Mouse (Mus musculus) lung, embryonic 16.5 days (tissue): Measurements from ENCODE around the gene Sympk. TPM values are rescaled to one million over a fixed set of nuclear protein-coding genes. Genes with fewer than 3 reads are reported as not detected.

ENCODE experiments used
- ATAC-seq: fragments of 200-750 bp; cut with Nextera tagmentation; 2 replicates; pipeline ENCODE4 v1.8.0; 2017; ENCODE audit warnings: low read depth, mild to moderate bottlenecking, moderate library complexity
- H3K27ac ChIP-seq: fragments of 300-500 bp; sonication (generic); 2 replicates; pipeline ENCODE4 v1.5.1; 2014; ENCODE audit warnings: mild to moderate bottlenecking, control low read depth, low read length
- H3K27me3 ChIP-seq: fragments of 300-500 bp; sonication (generic); 2 replicates; pipeline ENCODE4 v1.6.1; 2014; ENCODE audit warnings: low read depth, low read length, mixed read lengths; ENCODE audit not compliant: control insufficient read depth, insufficient read depth
- H3K36me3 ChIP-seq: fragments of 300-500 bp; sonication (generic); 2 replicates; pipeline ENCODE4 v1.6.1; 2014; ENCODE audit warnings: low read length; ENCODE audit not compliant: control insufficient read depth, insufficient read depth
- H3K4me1 ChIP-seq: fragments of 300-500 bp; sonication (generic); replicated peaks from 2 replicates; pipeline ENCODE4 v1.6.1; 2014; ENCODE audit warnings: low read length, mixed read lengths; ENCODE audit not compliant: control insufficient read depth, insufficient read depth
- H3K4me2 ChIP-seq: fragments of 300-500 bp; sonication (generic); 2 replicates; pipeline ENCODE4 v1.6.1; 2014; ENCODE audit warnings: low read depth, low read length, control low read depth
- H3K4me3 ChIP-seq: fragments of 300-500 bp; sonication (generic); 2 replicates; pipeline ENCODE4 v1.5.1; 2014; ENCODE audit warnings: mild to moderate bottlenecking, low read length, control low read depth
- H3K9ac ChIP-seq: fragments of 300-500 bp; sonication (generic); 2 replicates; pipeline ENCODE4 v1.6.1; 2014; ENCODE audit warnings: low read length, control low read depth
- H3K9me3 ChIP-seq: fragments of 300-500 bp; sonication (generic); 2 replicates; pipeline ENCODE4 v1.6.1; 2016; ENCODE audit warnings: low read length; ENCODE audit not compliant: control insufficient read depth
- WGBS: fragments of 180-500 bp; shearing (Covaris S2); extraction: QIAGEN DNeasy Blood & Tissue Kit; methylation state at CpG from one replicate; pipeline ENCODE4 v1.1.7; 2014; 5-methylcytosine and 5-hydroxymethylcytosine counted together
- polyA plus RNA-seq: library from polyadenylated mRNA; unstranded; fragments of >200 nt; fragmentation: Nextera tagmentation; extraction: Ambion mirVana; gene quantifications from 2 replicates; pipeline ENCODE4 v1.2.1, GENCODE M21; 2015

Gene Sympk
- polyA plus RNA-seq, 1 experiment from 2014 or later, result 27.5 TPM

DNA sequence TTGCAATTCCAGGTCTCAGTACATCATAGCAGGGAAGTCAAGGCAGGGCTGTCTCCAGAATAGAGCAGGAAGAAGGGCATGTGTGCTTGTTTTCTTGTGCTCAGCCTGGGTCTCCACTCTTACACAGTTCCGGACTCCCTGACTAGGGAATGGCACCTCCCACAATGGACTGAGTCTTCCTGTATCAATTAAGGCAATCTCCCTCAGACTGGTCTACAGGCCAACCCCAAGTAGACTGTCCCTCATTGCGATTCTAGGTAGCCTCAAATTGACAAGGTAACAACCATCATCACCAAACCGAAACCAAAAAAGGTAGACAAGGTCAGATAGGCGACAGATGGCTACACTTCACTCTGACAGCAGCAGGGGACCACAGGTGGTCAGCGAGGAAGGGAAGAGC is 51.1 kb downstream of the Sympk start:
- Histone ChIP-seq H3K27me3 (no peaks in the 10 kb centered on the region), H3K9ac (peak overlapping the region; percentile 50), H3K36me3 (peaks cover 16% of the 10 kb centered on the region), H3K4me2 (peak overlapping the region; percentile 80), H3K4me3 (peak overlapping the region; percentile 97), H3K27ac (no peak overlapping the region), H3K4me1 (peaks cover 20% of the 10 kb centered on the region), H3K9me3 (no peaks in the 10 kb centered on the region)
- WGBS, result 50% methylated on average over 5 of the region's 5 CpGs
- ATAC-seq, result no peak

GRCm38 (mm10) chr7:19075723-19076585 is 51.8 kb downstream of the Sympk start, which contains the start of gene Dmwd:
Gene Dmwd (plus strand): TSS chr7:19076227.
- H3K27ac ChIP-seq, result peak within 1 kb of the TSS; percentile 85
- peaks cover 23% of the 10 kb centered on the region for H3K36me3 ChIP-seq
- H3K4me2 ChIP-seq, result peak within 1 kb of the TSS; percentile 80
- H3K4me3 ChIP-seq, result peak within 1 kb of the TSS; percentile 97
- no peaks in the 10 kb centered on the region for H3K27me3 ChIP-seq
- WGBS, result under 1% methylated on average over 77 of the region's 91 CpGs
- H3K9me3 ChIP-seq, result no peaks in the 10 kb centered on the region
- peak within 1 kb of the TSS; percentile 98 for H3K9ac ChIP-seq
- H3K4me1 ChIP-seq, result peaks cover 20% of the 10 kb centered on the region
- peak; percentile 99 for ATAC-seq

GRCm38 (mm10) chr7:19076586-19076991 is 52.4 kb downstream of the Sympk start:
- peak overlapping the region; percentile 98 for H3K9ac ChIP-seq
- no peak for ATAC-seq
- H3K4me2 ChIP-seq, result peak overlapping the region; percentile 80
- peak overlapping the region; percentile 85 for H3K27ac ChIP-seq
- peak overlapping the region; percentile 97 for H3K4me3 ChIP-seq
- H3K27me3 ChIP-seq, result no peaks in the 10 kb centered on the region
- peaks cover 30% of the 10 kb centered on the region for H3K36me3 ChIP-seq
- peaks cover 20% of the 10 kb centered on the region for H3K4me1 ChIP-seq
- WGBS, result 0% methylated on average over 22 of the region's 22 CpGs
- H3K9me3 ChIP-seq, result no peaks in the 10 kb centered on the region

DNA sequence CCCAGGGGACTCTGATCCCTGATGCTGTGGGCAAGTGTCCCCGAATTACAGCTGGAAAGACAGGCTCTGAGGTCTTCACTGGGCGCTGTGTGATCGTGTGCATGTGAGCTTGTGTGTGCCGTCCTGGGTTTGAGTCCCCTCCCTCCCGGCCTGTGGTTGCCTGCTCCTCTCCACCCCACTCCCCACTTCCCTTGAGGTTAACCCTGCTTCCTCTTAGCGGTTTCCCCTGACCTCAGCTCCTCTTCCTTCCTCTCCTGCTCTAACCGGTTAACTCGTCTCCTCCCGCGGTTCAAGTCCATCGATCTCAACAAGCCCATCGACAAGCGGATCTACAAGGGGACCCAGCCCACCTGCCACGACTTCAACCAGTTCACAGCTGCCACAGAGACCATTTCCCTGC is 53.6 kb downstream of the Sympk start:
- H3K27ac ChIP-seq, result no peak overlapping the region
- H3K4me2 ChIP-seq, result peak overlapping the region; percentile 80
- H3K27me3 ChIP-seq, result no peaks in the 10 kb centered on the region
- peaks cover 39% of the 10 kb centered on the region for H3K36me3 ChIP-seq
- ATAC-seq, result no peak
- peaks cover 29% of the 10 kb centered on the region for H3K4me1 ChIP-seq
- H3K9me3 ChIP-seq, result no peaks in the 10 kb centered on the region
- peak overlapping the region; percentile 97 for H3K4me3 ChIP-seq
- H3K9ac ChIP-seq, result peak overlapping the region; percentile 98; the same call in 1 of the 2 replicates
- WGBS, result 67% methylated on average over 14 of the region's 14 CpGs

DNA sequence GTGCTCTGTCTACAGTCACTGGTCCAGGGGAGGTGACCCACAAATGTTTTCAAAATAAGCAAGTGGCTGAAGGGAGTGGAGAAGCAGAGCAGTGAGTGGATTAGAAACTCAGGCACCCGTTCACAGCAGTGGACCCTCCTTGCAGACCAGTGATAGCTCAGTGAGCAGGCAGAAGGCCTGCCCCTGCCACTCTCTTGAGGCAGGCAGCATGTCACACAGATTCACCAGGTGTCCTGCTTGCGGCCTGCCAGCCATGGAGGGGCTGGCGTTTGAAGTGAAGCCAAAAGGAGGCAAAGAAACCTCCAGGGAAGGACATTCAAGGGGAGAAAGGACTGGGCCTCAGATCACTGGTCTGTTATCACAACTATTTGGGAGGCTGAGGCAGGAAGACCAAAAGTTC is 54.6 kb downstream of the Sympk start:
- no peak for ATAC-seq
- 79% methylated on average over 3 of the region's 3 CpGs for whole genome bisulfite sequencing
- peaks cover 39% of the 10 kb centered on the region for H3K4me1 ChIP-seq
- H3K4me3 ChIP-seq, result no peak overlapping the region
- no peak overlapping the region for H3K27ac ChIP-seq
- H3K9ac ChIP-seq, result no peak overlapping the region
- H3K27me3 ChIP-seq, result no peaks in the 10 kb centered on the region
- no peaks in the 10 kb centered on the region for H3K9me3 ChIP-seq
- H3K36me3 ChIP-seq, result peaks cover 43% of the 10 kb centered on the region
- no peak overlapping the region for H3K4me2 ChIP-seq

DNA sequence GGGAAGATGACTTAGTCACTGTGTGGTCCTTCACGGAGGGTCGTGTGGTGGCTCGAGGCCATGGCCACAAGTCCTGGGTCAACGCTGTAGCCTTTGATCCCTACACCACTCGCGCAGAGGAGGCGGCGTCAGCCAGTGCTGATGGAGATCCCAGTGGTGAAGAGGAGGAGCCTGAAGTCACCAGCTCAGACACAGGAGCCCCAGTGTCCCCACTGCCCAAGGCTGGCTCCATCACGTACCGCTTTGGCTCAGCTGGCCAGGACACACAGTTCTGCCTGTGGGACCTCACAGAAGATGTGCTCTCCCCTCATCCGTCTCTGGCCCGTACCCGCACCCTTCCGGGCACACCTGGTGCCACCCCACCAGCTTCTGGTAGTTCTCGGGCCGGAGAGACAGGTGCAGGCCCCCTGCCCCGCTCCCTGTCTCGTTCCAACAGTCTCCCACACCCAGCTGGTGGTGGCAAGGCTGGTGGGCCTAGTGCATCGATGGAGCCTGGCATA is 56.3 kb downstream of the Sympk start:
- H3K4me3 ChIP-seq, result no peak overlapping the region
- no peaks in the 10 kb centered on the region for H3K9me3 ChIP-seq
- no peaks in the 10 kb centered on the region for H3K27me3 ChIP-seq
- no peak overlapping the region for H3K9ac ChIP-seq
- ATAC-seq, result no peak
- H3K4me2 ChIP-seq, result no peak overlapping the region
- H3K4me1 ChIP-seq, result peaks cover 52% of the 10 kb centered on the region
- no peak overlapping the region for H3K27ac ChIP-seq
- WGBS, result 84% methylated on average over 19 of the region's 19 CpGs
- H3K36me3 ChIP-seq, result peaks cover 43% of the 10 kb centered on the region

- peaks cover 53% of the 10 kb centered on the region for H3K4me1 ChIP-seq
- ATAC-seq, result no peak
These were observed 58.0 kb downstream of the Sympk start for GRCm38 (mm10) chr7:19082171-19082570.

DNA sequence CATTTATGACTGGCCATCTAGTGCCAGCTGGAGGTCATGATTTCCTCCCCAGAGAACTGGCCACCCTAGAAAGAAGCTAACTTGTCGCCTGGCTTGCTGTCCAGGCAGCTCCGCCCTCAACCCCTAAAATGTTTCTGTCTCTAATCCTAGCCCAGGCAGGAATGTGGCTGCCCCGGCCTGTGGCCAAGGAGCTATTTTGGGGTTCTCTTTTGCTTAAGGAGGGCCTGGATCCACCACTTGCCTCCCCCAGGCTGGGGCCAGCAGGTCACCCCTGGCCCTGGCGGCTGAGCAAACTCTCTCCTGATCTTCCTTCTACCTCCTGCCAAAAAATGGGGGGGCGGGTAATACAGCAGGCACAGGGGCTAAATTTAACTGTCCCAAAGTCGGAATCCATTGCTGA is 58.9 kb downstream of the Sympk start:
- WGBS, result 33% methylated on average over 6 of the region's 6 CpGs
- ATAC-seq, result peak; percentile 29; the same call in 1 of the 2 replicates
- Histone ChIP-seq H3K27me3 (no peaks in the 10 kb centered on the region), H3K36me3 (peaks cover 40% of the 10 kb centered on the region), H3K4me3 (no peak overlapping the region; the same call in 1 of the 2 replicates), H3K9ac (peak overlapping the region; percentile 35; the same call in 1 of the 2 replicates), H3K27ac (peak overlapping the region; percentile 55), H3K4me1 (peaks cover 44% of the 10 kb centered on the region), H3K4me2 (no peak overlapping the region; the same call in 1 of the 2 replicates), H3K9me3 (no peaks in the 10 kb centered on the region)

More at GRCm38 (mm10) chr7:19082171-19082570, 58.0 kb downstream of the Sympk start:
- Histone ChIP-seq H3K27me3 (no peaks in the 10 kb centered on the region), H3K9ac (no peak overlapping the region), H3K4me3 (no peak overlapping the region), H3K9me3 (no peaks in the 10 kb centered on the region), H3K4me2 (no peak overlapping the region), H3K36me3 (peaks cover 43% of the 10 kb centered on the region), H3K27ac (peak overlapping the region; percentile 55)
- WGBS, result 76% methylated on average over 4 of the region's 4 CpGs

GRCm38 (mm10) chr7:19083701-19084100 is 59.5 kb downstream of the Sympk start, which contains the start of gene Dmpk:
Gene Dmpk (plus strand): TSS chr7:19083849.
- H3K9me3 ChIP-seq, result no peaks in the 10 kb centered on the region
- H3K36me3 ChIP-seq, result peaks cover 34% of the 10 kb centered on the region
- 33% methylated on average over 10 of the region's 10 CpGs for WGBS
- no peaks in the 10 kb centered on the region for H3K27me3 ChIP-seq
- ATAC-seq, result peak; percentile 63
- H3K27ac ChIP-seq, result peak within 1 kb of the TSS; percentile 55
- H3K4me1 ChIP-seq, result peaks cover 44% of the 10 kb centered on the region
- peak within 1 kb of the TSS; percentile 45 for H3K4me3 ChIP-seq
- peak within 1 kb of the TSS; percentile 69 for H3K9ac ChIP-seq
- peak within 1 kb of the TSS; percentile 49 for H3K4me2 ChIP-seq
